Mouse (Mus musculus) c-Kit-positive CD71-positive TER-119-negative erythroid progenitor cells, embryonic 14.5 days (primary cell): ENCODE measurements around the gene Olfr772.
"Not testable (repeated sequence)": the region's sequence is repeated elsewhere in the genome, so short reads cannot be mapped to it uniquely, and the experiment has no call there.

ENCODE experiments used
- DNase-seq: peaks from one replicate; pipeline ENCODE4 v3.0.0-alpha.2; 2013; ENCODE audit warnings: low read depth

Olfr772 gene

GRCm38 (mm10) chr10:129177821-129178220, at the start of gene Olfr772:
TSS of gene Olfr772 (minus strand) at chr10:129177921.
- not testable (repeated sequence) for DNase-seq

DNA sequence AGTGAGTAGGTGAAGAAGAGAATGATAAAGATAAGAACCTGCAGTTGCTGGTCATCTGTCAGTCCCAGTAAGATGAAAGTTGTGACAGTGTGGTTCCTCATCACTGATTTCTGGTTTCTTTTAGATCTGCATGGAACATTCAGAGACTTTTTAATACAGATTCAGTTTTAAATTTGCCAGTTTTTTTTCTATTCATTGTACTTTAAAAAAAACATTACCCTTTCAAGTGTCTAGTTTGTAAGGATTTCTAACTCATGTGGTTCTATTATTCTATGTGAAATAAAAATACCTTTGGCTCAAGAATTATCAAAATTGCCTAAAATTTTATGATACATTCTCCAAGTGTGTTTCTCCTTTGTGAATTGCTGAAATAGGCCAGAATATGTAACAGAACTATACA, 9.6 kb upstream of the Olfr772 start, which contains the start of gene Olfr773:
Gene Olfr773, minus strand, starts transcription at position 101 of the 400 bp plus-strand sequence.
- DNase-seq = not testable (repeated sequence)

- no peak for DNase-seq
Measured at GRCm38 (mm10) chr10:129164651-129165050, 13.1 kb downstream of the Olfr772 start, which contains the start of gene Olfr771. TSS of gene Olfr771 (minus strand) at chr10:129164751.

DNA sequence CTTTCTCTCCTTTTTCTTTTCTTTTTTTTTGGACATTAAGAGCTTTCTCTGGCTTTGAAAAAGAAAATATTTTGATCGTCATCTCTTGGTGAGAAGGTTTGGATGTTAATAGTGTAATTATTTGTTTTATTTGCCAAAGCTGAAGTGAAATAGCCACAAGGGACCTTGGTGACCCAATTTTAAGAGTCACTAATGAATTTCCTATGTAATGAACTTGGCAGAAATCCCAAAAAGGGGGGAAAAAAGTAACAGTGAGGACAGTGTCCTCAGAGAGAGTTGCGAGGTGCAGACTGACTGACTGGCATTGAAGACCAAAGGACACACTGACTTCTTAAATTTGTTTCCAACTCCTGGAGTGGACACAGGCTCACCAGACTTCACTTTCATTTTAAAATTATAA, 38.8 kb downstream of the Olfr772 start, which contains the start of gene Olfr770:
Gene Olfr770, minus strand, starts transcription at position 101 of the 400 bp plus-strand sequence.
- DNase-seq = no peak
